Mouse (Mus musculus) MEL (cell line): ENCODE data around the gene Itk. TPM values are rescaled to one million over a fixed set of nuclear protein-coding genes. Genes with fewer than 3 reads are reported as not detected.

Experiments
- DNase-seq: peaks from one replicate; pipeline ENCODE4 v3.0.0; 2011; ENCODE audit warnings: low read depth, low spot score
- H3K27ac ChIP-seq: 2 replicates; pipeline ENCODE4 v1.5.1; 2012; ENCODE audit warnings: low read depth, mild to moderate bottlenecking, control low read depth, low read length, moderate library complexity; ENCODE audit not compliant: control insufficient read depth
- H3K27me3 ChIP-seq, 2 experiments: fragments of 150-350 bp in 1 of 2; sonication (generic) in 1 of 2; 2 replicates each; pipeline ENCODE4 v1.6.1; 2012; ENCODE audit warnings: low read length in 2 of 2, mild to moderate bottlenecking in 2 of 2, improper control_type of control experiment in 1 of 2, moderate library complexity in 1 of 2; ENCODE audit not compliant: insufficient read depth in 2 of 2, control insufficient read depth in 1 of 2
- H3K36me3 ChIP-seq, 2 experiments: 2 replicates each; pipeline ENCODE4 v1.6.1; 2012 to 2014; ENCODE audit warnings: low read length in 2 of 2, improper control_type of control experiment in 1 of 2, inconsistent platforms in 1 of 2, mild to moderate bottlenecking in 1 of 2; ENCODE audit not compliant: insufficient read depth in 2 of 2, control insufficient read depth in 1 of 2
- H3K4me1 ChIP-seq, 2 experiments: fragments of 150-350 bp in 1 of 2; sonication (generic) in 1 of 2; 2 replicates each; pipeline ENCODE4 v1.6.1; 2012; ENCODE audit warnings: low read length in 2 of 2, improper control_type of control experiment in 1 of 2, mild to moderate bottlenecking in 1 of 2; ENCODE audit not compliant: insufficient read depth in 2 of 2, control insufficient read depth in 1 of 2
- H3K4me3 ChIP-seq, 2 experiments: fragments of 150-350 bp in 1 of 2; sonication (generic) in 1 of 2; 2 replicates each; pipeline ENCODE4 v1.5.1; 2012; ENCODE audit warnings: low read depth in 2 of 2, low read length in 2 of 2, mild to moderate bottlenecking in 2 of 2, moderate library complexity in 2 of 2, control low read depth in 1 of 2, improper control_type of control experiment in 1 of 2; ENCODE audit not compliant: control insufficient read depth in 1 of 2, insufficient read depth in 1 of 2
- H3K79me2 ChIP-seq: 2 replicates; pipeline ENCODE4 v1.6.1; 2012; ENCODE audit warnings: mild to moderate bottlenecking, low read length, moderate library complexity; ENCODE audit not compliant: control insufficient read depth, poor library complexity, insufficient read depth
- H3K9ac ChIP-seq: 2 replicates; pipeline ENCODE4 v1.6.1; 2012; ENCODE audit warnings: low read depth, mild to moderate bottlenecking, control low read depth, low read length, moderate library complexity; ENCODE audit not compliant: control insufficient read depth, poor library complexity, severe bottlenecking
- H3K9me3 ChIP-seq: fragments of 150-350 bp; sonication (generic); replicated peaks from 2 replicates; pipeline ENCODE4 v1.6.1; 2012; ENCODE audit warnings: mild to moderate bottlenecking, low read length, improper control_type of control experiment, moderate library complexity; ENCODE audit not compliant: insufficient read depth
- BHLHE40 ChIP-seq: IDR thresholded peaks from 2 replicates; pipeline ENCODE4 v1.6.1; 2012; ENCODE audit warnings: low read depth, mild to moderate bottlenecking, inconsistent platforms, low read length, improper control_type of control experiment, borderline replicate concordance
- CHD1 ChIP-seq: IDR thresholded peaks from 2 replicates; pipeline ENCODE4 v1.6.1; 2012; ENCODE audit warnings: low read depth, mild to moderate bottlenecking, inconsistent platforms, low read length, improper control_type of control experiment
- CTCF ChIP-seq, 3 experiments: IDR thresholded peaks in 2 of 3; conservative IDR thresholded peaks in 1 of 3; 2 replicates each; pipeline ENCODE4 v1.5.1; 2011 to 2012; ENCODE audit warnings: low read length in 3 of 3, low read depth in 2 of 3, mild to moderate bottlenecking in 2 of 3, improper control_type of control experiment in 1 of 3, inconsistent platforms in 1 of 3, mixed read lengths in 1 of 3, moderate library complexity in 1 of 3; ENCODE audit not compliant: control insufficient read depth in 1 of 3, insufficient read depth in 1 of 3, poor library complexity in 1 of 3, severe bottlenecking in 1 of 3
- E2F4 ChIP-seq: IDR thresholded peaks from 2 replicates; pipeline ENCODE4 v1.6.1; 2011; ENCODE audit warnings: low read depth, low read length, improper control_type of control experiment, borderline replicate concordance
- EP300 ChIP-seq, 2 experiments: IDR thresholded peaks; 2 replicates each; pipeline ENCODE4 v1.6.1; 2011; ENCODE audit warnings: improper control_type of control experiment in 2 of 2, low read length in 2 of 2, low read depth in 1 of 2, mild to moderate bottlenecking in 1 of 2
- ETS1 ChIP-seq: IDR thresholded peaks from 2 replicates; pipeline ENCODE4 v1.6.1; 2012; ENCODE audit warnings: low read depth, mild to moderate bottlenecking, inconsistent platforms, low read length, improper control_type of control experiment, moderate library complexity
- GATA1 ChIP-seq: IDR thresholded peaks from 2 replicates; pipeline ENCODE4 v1.6.1; 2011; ENCODE audit warnings: low read depth, low read length, improper control_type of control experiment
- JUND ChIP-seq: IDR thresholded peaks from 2 replicates; pipeline ENCODE4 v1.6.1; 2011; ENCODE audit warnings: low read depth, mild to moderate bottlenecking, improper control_type of control experiment, low read length
- KAT2A ChIP-seq: conservative IDR thresholded peaks from 2 replicates; pipeline ENCODE4 v1.6.1; 2012; ENCODE audit warnings: low read depth, low read length, improper control_type of control experiment, inconsistent platforms
- MAFK ChIP-seq: IDR thresholded peaks from 2 replicates; pipeline ENCODE4 v1.6.1; 2011; ENCODE audit warnings: low read depth, mild to moderate bottlenecking, low read length, improper control_type of control experiment, borderline replicate concordance
- MAZ ChIP-seq: IDR thresholded peaks from 2 replicates; pipeline ENCODE4 v1.6.1; 2012; ENCODE audit warnings: low read depth, mild to moderate bottlenecking, inconsistent platforms, low read length, improper control_type of control experiment
- MYB ChIP-seq: IDR thresholded peaks from 2 replicates; pipeline ENCODE4 v1.6.1; 2011; ENCODE audit warnings: mild to moderate bottlenecking, low read depth, low read length, improper control_type of control experiment
- NELFE ChIP-seq: IDR thresholded peaks from 2 replicates; pipeline ENCODE4 v1.6.1; 2011; ENCODE audit warnings: low read depth, low read length, improper control_type of control experiment
- POLR2AphosphoS5 ChIP-seq: IDR thresholded peaks from 2 replicates; pipeline ENCODE4 v1.6.1; 2012; ENCODE audit warnings: low read depth, borderline replicate concordance, mild to moderate bottlenecking, inconsistent platforms, low read length, moderate library complexity, mixed read lengths
- RAD21 ChIP-seq: IDR thresholded peaks from 2 replicates; pipeline ENCODE4 v1.6.1; 2011; ENCODE audit warnings: mild to moderate bottlenecking, low read depth, low read length, improper control_type of control experiment
- RCOR1 ChIP-seq: IDR thresholded peaks from 2 replicates; pipeline ENCODE4 v1.6.1; 2012; ENCODE audit warnings: low read depth, mild to moderate bottlenecking, inconsistent platforms, low read length, improper control_type of control experiment
- SIN3A ChIP-seq: IDR thresholded peaks from 2 replicates; pipeline ENCODE4 v1.6.1; 2012; ENCODE audit warnings: low read length, improper control_type of control experiment, inconsistent platforms
- SMC3 ChIP-seq: IDR thresholded peaks from 2 replicates; pipeline ENCODE4 v1.6.1; 2011; ENCODE audit warnings: low read depth, low read length, improper control_type of control experiment
- TAL1 ChIP-seq: IDR thresholded peaks from 2 replicates; pipeline ENCODE4 v1.6.1; 2012; ENCODE audit warnings: mild to moderate bottlenecking, inconsistent platforms, low read length, moderate library complexity, mixed read lengths
- TBP ChIP-seq: IDR thresholded peaks from 2 replicates; pipeline ENCODE4 v1.8.0; 2011; ENCODE audit warnings: low read depth, low read length, improper control_type of control experiment
- TCF12 ChIP-seq: IDR thresholded peaks from 2 replicates; pipeline ENCODE4 v1.6.1; 2014; ENCODE audit warnings: low read depth, mild to moderate bottlenecking, inconsistent platforms, low read length, improper control_type of control experiment, moderate library complexity
- USF1 ChIP-seq: IDR thresholded peaks from 2 replicates; pipeline ENCODE4 v1.6.1; 2014; ENCODE audit warnings: low read depth, mild to moderate bottlenecking, inconsistent platforms, low read length, improper control_type of control experiment, moderate library complexity
- USF2 ChIP-seq, 2 experiments: IDR thresholded peaks; 2 replicates each; pipeline ENCODE4 v1.6.1; 2011 to 2012; ENCODE audit warnings: improper control_type of control experiment in 2 of 2, low read length in 2 of 2, borderline replicate concordance in 1 of 2, inconsistent platforms in 1 of 2, low read depth in 1 of 2, mild to moderate bottlenecking in 1 of 2; ENCODE audit not compliant: insufficient read depth in 1 of 2
- ZC3H11A ChIP-seq: IDR thresholded peaks from 2 replicates; pipeline ENCODE4 v1.6.1; 2012; ENCODE audit warnings: low read depth, mild to moderate bottlenecking, inconsistent platforms, low read length, improper control_type of control experiment
- ZKSCAN1 ChIP-seq: IDR thresholded peaks from 2 replicates; pipeline ENCODE4 v1.6.1; 2012; ENCODE audit warnings: low read depth, mild to moderate bottlenecking, inconsistent platforms, low read length, improper control_type of control experiment, moderate library complexity
- polyA plus RNA-seq, 2 experiments: library from polyadenylated mRNA; stranded (reverse) in 1 of 2; unstranded in 1 of 2; fragments of >175 nt in 1 of 2; fragments of >200 nt in 1 of 2; gene quantifications; 2 replicates each; pipeline versions ENCODE4 v1.2.1 to v1.2.4; 2012; ENCODE audit warnings: low replicate concordance in 2 of 2, low read depth in 1 of 2; ENCODE audit not compliant: insufficient read length in 2 of 2, insufficient read depth in 1 of 2, missing spikeins in 1 of 2
- total RNA-seq: library from RNA; depleted of rRNA; stranded (reverse); fragments of 300-350 nt; gene quantifications from 2 replicates; pipeline ENCODE4 v1.2.3, GENCODE M21; 2012

Gene Itk
- total and polyA plus RNA-seq, 3 experiments, result not detected

DNA sequence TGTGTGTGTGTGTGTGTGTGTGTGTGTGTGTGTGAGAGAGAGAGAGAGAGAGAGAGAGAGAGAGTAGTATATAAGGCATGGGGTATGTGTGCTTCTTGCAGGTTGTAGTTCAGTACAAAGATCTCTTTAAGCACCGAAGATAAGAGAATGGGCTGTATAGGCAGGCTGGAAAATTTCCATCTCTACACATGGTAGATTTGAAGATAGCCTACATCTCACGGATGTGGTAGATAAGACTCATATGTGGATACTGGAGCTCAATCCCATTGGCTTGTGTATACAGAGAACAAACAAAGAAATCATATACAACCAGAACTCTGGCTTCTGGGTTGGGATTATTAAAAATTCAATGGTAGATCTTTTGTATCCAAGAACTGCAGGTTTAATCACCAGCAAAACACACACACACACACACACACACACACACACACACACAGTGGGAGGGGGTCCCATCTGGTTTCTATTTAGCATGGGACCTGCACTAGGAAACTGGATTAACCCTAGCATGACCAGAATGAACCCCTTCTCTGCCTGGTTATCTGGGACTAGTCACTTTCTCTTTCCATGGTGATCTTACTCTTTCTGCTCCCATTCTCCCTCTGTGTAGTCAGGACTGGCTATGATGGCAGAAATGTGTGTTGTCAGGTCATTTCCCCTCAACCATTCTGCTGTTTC, 28.2 kb downstream of the Itk start:
- no peaks in the 10 kb centered on the region for H3K4me1 ChIP-seq
- no peak for DNase-seq
- H3K36me3 ChIP-seq, result no peaks in the 10 kb centered on the region
- no peaks in the 10 kb centered on the region for H3K9me3 ChIP-seq
- TF ChIP-seq ZC3H11A (no peak), TCF12 (no peak), E2F4 (no peak), KAT2A (no peak), USF1 (no peak), TBP (no peak), GATA1 (no peak), MAZ (no peak), ETS1 (no peak), ZKSCAN1 (no peak), TAL1 (no peak)
- no peak overlapping the region for H3K9ac ChIP-seq
- no peaks in the 10 kb centered on the region for H3K79me2 ChIP-seq
- H3K27ac ChIP-seq, result no peak overlapping the region
- H3K27me3 ChIP-seq, result peaks cover 2 to 4% of the 10 kb centered on the region in 2 experiments; a peak in 3 of 4 replicates
- H3K4me3 ChIP-seq, result no peak overlapping the region

DNA sequence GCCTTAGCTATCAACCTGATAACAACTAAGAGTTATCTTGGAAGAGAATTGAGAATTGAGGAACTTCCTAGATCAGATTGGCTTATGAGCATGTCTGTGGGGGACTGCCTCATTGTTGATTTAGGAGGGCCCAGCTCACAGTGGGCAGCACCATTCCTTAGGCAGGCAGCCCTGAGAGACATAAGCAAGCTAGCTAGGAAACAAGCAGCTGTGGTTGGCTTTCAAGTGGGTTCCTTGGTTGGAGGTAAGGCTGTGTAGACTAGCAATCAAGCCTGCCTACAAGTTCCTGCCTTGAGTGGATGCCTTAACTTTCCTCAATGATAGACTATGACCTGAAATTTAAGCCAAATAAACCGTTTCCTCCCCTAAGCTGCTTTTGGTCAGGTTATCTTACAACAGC, 30.9 kb downstream of the Itk start:
- H3K4me3 ChIP-seq, result no peak overlapping the region
- H3K36me3 ChIP-seq, result no peaks in the 10 kb centered on the region
- no peak overlapping the region for H3K27ac ChIP-seq
- TF ChIP-seq CHD1 (no peak), SIN3A (no peak), SMC3 (no peak), ZKSCAN1 (no peak), E2F4 (no peak), MAZ (no peak), POLR2AphosphoS5 (no peak), JUND (no peak), RCOR1 (no peak), BHLHE40 (no peak), USF1 (no peak), MAFK (no peak), MYB (no peak), EP300 (IDR thresholded peaks at IDR 0.05; ENCODE audit: low read depth in 1 of 2, low read length in 2 of 2) (no peak), NELFE (no peak), USF2 (IDR thresholded peaks at IDR 0.05; ENCODE audit: borderline replicate concordance in 1 of 2, insufficient read depth in 1 of 2, low read depth in 1 of 2, low read length in 2 of 2) (no peak), RAD21 (no peak), CTCF (IDR thresholded peaks at IDR 0.05 in 2 of 3, conservative IDR thresholded peaks at IDR 0.05 in 1 of 3; ENCODE audit: control insufficient read depth in 1 of 3, insufficient read depth in 1 of 3, low read depth in 2 of 3, low read length in 3 of 3, poor library complexity in 1 of 3, severe bottlenecking in 1 of 3) (no peak), TBP (no peak), KAT2A (no peak)
- no peaks in the 10 kb centered on the region for H3K9me3 ChIP-seq
- no peak for DNase-seq
- no peaks in the 10 kb centered on the region for H3K4me1 ChIP-seq
- no peaks in the 10 kb centered on the region for H3K79me2 ChIP-seq
- peaks cover 2 to 3% of the 10 kb centered on the region in 2 experiments; a peak in 2 of 4 replicates for H3K27me3 ChIP-seq
- H3K9ac ChIP-seq, result no peak overlapping the region
